Mouse (Mus musculus): ENCODE measurements around the gene Stag1.

Gene Stag1

GRCm38 (mm10) chr9:100964106-100964505, 366.5 kb downstream of the Stag1 start:
- no peak for DNase-seq

- no peak for DNase-seq
Measured at GRCm38 (mm10) chr9:100969461-100969860, 371.9 kb downstream of the Stag1 start.

GRCm38 (mm10) chr9:100978666-100979065, 381.1 kb downstream of the Stag1 start:
- DNase-seq = no peak

GRCm38 (mm10) chr9:100979260-100979659, 381.7 kb downstream of the Stag1 start:
- DNase-seq = no peak

DNA sequence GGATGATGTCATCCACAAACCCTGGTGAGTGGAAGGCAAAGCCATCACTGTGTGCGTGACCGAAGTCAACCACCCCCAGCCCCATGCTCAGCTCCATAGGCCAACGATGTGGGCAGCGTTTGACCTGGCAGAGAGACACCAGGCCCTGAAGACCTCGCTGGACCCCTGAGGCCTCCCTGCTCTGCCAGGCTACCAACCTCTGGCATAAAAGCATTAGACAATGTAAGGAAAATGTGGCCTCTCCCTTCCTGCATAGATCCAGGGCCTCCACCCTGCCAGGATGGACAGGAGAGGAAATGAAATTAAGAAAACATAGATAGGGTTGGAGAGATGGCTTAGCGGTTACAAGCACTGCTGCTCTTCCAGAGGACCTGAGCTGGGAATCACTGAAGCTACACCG, 385.2 kb downstream of the Stag1 start:
- no peak for DNase-seq

GRCm38 (mm10) chr9:100984381-100985310, 387.0 kb downstream of the Stag1 start:
- no peak for DNase-seq

DNA sequence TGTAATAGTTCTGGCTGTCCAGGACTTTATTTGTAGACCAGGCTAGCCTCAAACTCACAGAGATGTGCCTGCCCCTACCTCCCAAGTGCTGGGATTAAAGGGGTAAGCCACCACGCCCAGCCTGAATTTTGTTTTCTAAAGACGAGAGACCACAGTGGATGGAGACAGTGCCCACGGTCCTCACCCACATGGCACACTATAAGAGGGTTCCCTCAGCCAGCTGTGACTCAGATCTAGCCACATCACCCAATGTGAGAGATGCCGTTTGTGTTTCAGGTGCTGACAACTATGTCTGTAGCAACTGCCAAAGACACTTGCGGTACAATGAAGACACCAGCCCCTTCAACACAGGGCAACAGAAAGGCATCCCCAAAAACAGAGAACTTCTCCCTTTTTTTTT, 389.4 kb downstream of the Stag1 start:
- no peak for DNase-seq

DNA sequence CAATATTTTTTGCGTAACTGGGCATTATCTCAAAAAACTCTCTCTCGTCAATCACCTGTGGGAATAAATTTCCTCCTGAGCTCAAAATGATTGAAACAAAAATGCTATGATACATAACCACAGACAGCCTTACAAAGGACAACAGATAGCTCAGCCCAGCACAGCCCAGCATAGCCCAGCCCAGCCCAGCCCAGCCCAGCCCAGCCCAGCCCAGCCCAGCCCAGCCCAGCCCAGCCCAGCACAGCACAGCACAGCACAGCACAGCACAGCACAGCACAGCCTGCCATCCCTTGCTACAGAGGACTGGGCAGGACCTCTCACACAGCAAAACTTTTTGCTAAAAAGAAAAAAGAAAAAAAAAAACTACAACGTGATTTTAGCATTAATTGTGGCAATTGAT, 390.3 kb downstream of the Stag1 start:
- DNase-seq = no peak

- DNase-seq = no peak
Measured at GRCm38 (mm10) chr9:100990609-100991008, 393.0 kb downstream of the Stag1 start.

- no peak for DNase-seq
Measured at GRCm38 (mm10) chr9:100991321-100991720, 393.7 kb downstream of the Stag1 start.

DNA sequence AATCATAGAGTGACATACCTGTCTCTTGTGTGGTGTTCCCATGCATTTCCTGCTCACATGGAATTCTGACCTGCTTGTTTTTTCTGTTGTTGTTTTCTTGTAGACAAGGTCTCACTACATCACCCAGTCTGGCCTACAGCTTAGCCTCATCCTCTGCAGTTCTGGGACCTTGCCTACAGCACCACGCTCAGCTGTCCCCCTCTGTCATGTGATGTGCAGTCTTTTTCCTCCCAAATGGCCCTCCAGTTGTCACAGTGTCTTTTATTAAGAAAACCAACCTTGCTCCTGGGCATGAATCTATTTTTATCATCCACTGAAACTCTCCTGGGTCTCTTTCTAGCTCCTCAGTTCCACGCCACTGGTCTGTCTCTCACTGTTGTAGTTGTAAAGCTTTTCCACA, 394.6 kb downstream of the Stag1 start:
- no peak for DNase-seq

DNA sequence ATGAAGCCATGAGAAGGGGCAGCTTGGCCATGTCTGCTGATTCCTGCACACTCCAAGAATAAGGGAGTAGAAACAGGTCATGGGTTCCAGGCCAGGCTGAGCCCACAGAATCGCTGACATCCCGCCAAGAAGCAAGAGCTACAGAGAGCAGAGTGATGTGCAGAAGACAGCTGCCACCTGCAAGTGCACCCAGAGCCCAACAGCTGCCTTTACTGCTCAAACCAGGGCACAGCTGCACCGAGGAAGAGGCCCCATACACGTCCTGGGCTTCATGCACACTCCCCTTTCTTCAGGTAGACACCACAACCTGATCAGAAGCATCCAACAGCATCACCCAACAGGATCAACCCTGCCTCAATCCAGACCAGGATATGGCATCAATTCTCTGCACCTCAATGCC, 396.3 kb downstream of the Stag1 start:
- no peak for DNase-seq

DNA sequence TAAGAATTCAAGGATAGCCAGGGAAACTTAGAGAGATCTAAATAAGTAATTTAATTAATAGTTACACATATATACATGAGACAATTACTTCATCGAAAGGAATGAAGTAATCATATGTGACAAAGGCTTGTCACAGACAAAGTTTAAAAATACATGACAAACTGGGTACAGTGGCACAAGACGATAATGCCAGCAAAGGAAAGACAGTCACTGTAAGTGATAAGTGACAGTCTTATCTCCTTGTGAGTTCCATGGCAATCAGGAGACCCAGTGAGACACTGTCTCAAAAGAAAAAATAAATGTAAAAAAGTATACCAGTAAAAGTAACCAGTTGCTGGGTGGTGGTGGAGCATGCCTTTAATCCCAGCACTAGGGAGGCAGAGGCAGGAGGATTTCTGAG, 399.5 kb downstream of the Stag1 start:
- DNase-seq = no peak

GRCm38 (mm10) chr9:101002053-101002452, 404.5 kb downstream of the Stag1 start:
- no peak for DNase-seq

DNA sequence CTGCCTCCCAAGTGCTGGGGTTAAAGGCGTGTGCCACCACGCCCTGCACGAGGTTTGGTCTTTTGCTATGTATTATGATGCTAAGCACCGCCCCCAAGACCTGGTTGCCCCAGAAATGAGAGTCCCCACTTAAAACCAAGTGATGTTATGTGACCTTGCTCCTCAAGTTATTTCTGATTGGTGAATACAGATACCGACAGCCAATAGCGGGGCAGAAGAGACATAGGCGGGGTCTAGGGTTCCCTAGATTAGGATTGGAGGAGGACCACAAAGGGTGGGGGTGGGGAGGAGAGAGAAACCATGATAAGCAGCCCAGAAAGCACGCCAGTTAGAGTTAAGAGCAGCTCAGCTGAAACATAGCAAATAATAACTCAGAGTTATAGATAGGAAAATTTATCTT, 405.2 kb downstream of the Stag1 start:
- no peak for DNase-seq

DNA sequence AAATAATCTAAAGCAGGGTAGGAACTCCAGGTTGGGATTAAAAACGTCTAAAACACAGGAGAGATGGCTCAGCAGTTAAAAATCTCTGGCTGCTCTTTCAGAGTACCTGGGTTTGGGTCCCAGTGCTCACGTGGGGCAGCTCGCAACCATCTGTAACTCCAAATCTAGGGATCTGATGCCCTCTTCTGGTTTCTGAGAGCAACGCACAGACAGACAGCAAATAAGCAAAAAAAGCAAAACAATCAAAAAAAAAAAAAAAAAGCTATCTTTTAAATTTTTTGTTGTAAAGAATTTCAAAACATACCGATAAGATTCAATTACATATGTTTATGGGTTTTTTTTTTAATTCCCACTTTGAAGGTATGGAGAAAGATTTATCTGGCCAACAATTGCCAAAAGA, 405.7 kb downstream of the Stag1 start:
- no peak for DNase-seq

GRCm38 (mm10) chr9:101005866-101006265, 408.3 kb downstream of the Stag1 start:
- DNase-seq = no peak
